Mouse (Mus musculus): ENCODE measurements around the gene Cep89. TPM values are rescaled to one million over a fixed set of nuclear protein-coding genes. Genes with fewer than 3 reads are reported as not detected.
A peak's percentile ranks its signal among the peaks of the same experiment; 100 is the strongest.

Gene Cep89
- polyA plus RNA-seq (2021): 38.1 TPM

- DNase-seq (ENCODE audit: low read depth, low spot score) (peak; percentile 98), ATAC-seq (peak; percentile 94)
- no peaks in the 10 kb centered on the region for H3K27me3 ChIP-seq
- no peak for TF ChIP-seq CTCF (IDR thresholded peaks at IDR 0.05)
- in situ Hi-C loops (cut with MboI; ENCODE audit: low pct_unique_long_range_greater_than_20kb): no loop called here
- POLR2A ChIA-PET: interaction anchor here (0.5 to 0.9 kb wide), 2 partner anchors 23 to 63 kb away, joined by 3 to 4 read pairs; partner anchors contain the start of gene Rhpn2
- CTCF ChIA-PET: interaction anchor here (0.7 to 1.2 kb wide), 4 partner anchors 10 to 150 kb away, joined by 3 to 4 read pairs (median 3); no protein-coding TSS in a partner anchor
Observed at GRCm38 (mm10) chr7:35396542-35397168, at the start of gene Cep89, which contains the start of gene Faap24. TSS of gene Cep89 (plus strand) at chr7:35397035. TSS of gene Faap24 (minus strand) at chr7:35396836.

GRCm38 (mm10) chr7:35347918-35348700 is 48.7 kb upstream of the Cep89 start:
- in situ Hi-C loops (cut with MboI; ENCODE audit: low pct_unique_long_range_greater_than_20kb): no loop called here
- ATAC-seq (no peak), DNase-seq (ENCODE audit: low read depth, low spot score) (no peak)
- no peaks in the 10 kb centered on the region for H3K27me3 ChIP-seq
- TF ChIP-seq CTCF (IDR thresholded peaks at IDR 0.05): no peak
- POLR2A ChIA-PET: no interaction called here
- CTCF ChIA-PET: no interaction called here

DNA sequence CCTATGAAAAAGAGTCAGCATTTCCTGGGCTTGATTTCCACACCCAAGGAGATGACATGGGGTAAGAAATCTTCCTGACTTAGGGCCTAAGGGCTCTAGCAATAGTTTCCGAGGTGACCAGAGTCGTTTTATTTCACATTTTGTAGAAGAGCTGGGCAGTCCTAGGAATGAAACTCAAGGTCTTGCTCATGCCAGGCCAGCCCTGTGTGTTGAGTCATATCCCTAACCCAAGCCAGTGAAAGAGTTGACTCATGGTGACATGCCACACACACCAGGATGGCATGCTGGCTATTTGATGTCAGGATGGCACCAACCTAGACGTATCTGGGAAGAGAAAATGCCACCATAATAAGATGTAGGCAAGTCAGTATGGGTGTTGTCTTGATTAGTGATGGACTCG is 47.8 kb upstream of the Cep89 start:
- ChIA-PET POLR2A (no interaction called here), CTCF (no interaction called here)
- in situ Hi-C loops (cut with MboI; ENCODE audit: low pct_unique_long_range_greater_than_20kb): no loop called here
- ATAC-seq (peak; percentile 93), DNase-seq (ENCODE audit: low read depth, low spot score) (no peak)
- H3K27me3 ChIP-seq: no peaks in the 10 kb centered on the region
- TF ChIP-seq CTCF (IDR thresholded peaks at IDR 0.05): no peak

DNA sequence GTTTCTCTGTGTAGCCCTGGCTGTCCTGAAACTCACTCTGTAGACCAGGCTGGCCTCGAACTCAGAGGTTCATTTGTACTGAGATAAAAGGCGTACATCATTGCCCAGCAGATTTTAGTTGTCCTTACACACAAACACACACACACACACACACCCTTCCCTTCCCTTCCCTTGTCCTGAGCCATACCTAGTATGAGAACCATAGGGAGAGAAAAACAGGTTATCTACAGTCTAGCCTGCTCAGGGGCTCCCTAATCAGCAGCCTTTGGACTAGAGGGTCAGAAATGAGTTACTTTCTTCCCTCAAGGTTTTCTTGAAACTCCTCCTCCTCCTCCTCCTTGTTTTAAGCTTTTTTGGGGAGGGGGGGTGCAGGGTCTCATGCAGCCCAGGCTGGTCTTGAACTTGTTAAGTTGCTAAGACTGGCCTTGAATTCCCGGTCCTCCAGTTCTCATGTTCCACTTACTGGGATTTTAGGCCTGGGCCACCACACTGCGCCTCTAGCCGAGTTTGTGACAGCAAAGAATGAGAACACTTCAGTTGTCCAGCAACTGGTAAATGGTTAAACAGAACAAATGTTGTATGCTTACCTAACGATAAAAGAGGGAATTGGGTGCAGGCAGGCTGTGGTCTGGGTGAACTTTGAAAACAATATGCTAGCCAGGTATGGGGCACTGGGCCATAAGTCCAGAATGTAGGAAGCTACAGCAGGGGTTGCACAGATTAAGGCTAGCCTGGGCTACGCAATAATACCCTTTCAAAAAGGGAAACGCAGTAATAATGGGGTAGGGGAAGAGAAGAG is 46.8 kb upstream of the Cep89 start:
- DNase-seq (ENCODE audit: low read depth, low spot score) (no peak), ATAC-seq (no peak)
- in situ Hi-C loops (cut with MboI; ENCODE audit: low pct_unique_long_range_greater_than_20kb): no loop called here
- no peak for TF ChIP-seq CTCF (IDR thresholded peaks at IDR 0.05)
- ChIA-PET CTCF (no interaction called here), POLR2A (interaction anchor here (1.4 kb wide), 1 partner anchor 23 kb away, joined by 6 read pairs; no protein-coding TSS in a partner anchor)
- H3K27me3 ChIP-seq: no peaks in the 10 kb centered on the region

- in situ Hi-C loops (cut with MboI; ENCODE audit: low pct_unique_long_range_greater_than_20kb): no loop called here
- no peak for TF ChIP-seq CTCF (IDR thresholded peaks at IDR 0.05)
- ATAC-seq: no peak
- no peak for DNase-seq (ENCODE audit: low read depth, low spot score)
- ChIA-PET POLR2A (no interaction called here), CTCF (no interaction called here)
- H3K27me3 ChIP-seq: no peaks in the 10 kb centered on the region
Observed at GRCm38 (mm10) chr7:35351155-35351554, 45.7 kb upstream of the Cep89 start.

DNA sequence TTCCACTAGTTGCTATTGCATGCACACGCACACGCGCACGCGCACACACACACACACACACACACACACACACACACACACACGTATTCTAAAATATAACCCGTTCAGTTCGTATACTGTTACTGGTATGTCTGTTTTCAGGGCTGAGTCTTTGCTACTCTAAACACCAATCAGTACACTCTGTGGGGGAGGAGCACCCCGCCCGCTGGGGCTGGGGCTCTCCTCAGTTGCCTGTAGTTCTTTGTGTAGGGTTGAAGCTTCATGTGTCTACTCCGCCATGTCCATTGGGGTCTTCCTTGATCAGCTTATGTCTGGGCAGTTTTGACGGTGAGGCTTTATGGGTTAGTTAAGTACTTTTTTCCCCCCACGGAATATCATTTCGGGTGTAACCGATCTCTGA is 43.5 kb upstream of the Cep89 start:
- TF ChIP-seq CTCF (IDR thresholded peaks at IDR 0.05): no peak
- in situ Hi-C loops (cut with MboI; ENCODE audit: low pct_unique_long_range_greater_than_20kb): no loop called here
- ChIA-PET POLR2A (no interaction called here), CTCF (interaction anchor here (1.3 to 2.4 kb wide), 2 partner anchors 10 to 12 kb away, joined by 4 to 6 read pairs; no protein-coding TSS in a partner anchor)
- H3K27me3 ChIP-seq: no peaks in the 10 kb centered on the region
- ATAC-seq: no peak
- DNase-seq (ENCODE audit: low read depth, low spot score): no peak

DNA sequence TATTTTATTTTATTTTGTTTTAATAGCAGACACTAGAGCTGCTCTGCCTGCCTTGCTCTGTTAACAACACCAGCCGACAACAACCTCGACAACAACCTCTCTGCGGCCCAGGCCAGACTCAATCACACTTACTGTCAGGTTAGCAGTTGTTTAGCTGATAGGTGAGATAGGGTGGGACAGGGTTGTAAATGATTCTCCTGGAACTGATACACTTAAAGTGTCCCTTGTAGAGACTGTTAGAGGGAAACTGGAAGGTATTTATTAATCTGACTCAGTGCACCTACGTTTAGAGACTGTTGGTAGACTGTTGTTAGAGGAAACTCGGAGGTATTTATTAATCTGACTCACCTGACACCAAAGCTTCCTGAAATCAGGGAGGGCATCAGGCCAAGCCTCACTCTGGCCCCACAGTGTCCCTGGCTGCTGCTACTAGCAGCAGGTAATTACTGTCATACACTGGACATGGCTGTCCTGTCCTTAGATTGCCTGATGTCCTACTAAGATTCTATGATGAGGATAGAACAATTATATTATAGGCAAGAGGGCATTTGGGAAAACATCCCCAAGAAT is 41.4 kb upstream of the Cep89 start:
- CTCF ChIA-PET: interaction anchor here (2.4 kb wide), 1 partner anchor 14 kb away, joined by 6 read pairs; no protein-coding TSS in a partner anchor
- in situ Hi-C loops (cut with MboI; ENCODE audit: low pct_unique_long_range_greater_than_20kb): no loop called here
- POLR2A ChIA-PET: no interaction called here
- ATAC-seq (no peak), DNase-seq (ENCODE audit: low read depth, low spot score) (no peak)
- no peaks in the 10 kb centered on the region for H3K27me3 ChIP-seq
- TF ChIP-seq CTCF (IDR thresholded peaks at IDR 0.05): no peak

DNA sequence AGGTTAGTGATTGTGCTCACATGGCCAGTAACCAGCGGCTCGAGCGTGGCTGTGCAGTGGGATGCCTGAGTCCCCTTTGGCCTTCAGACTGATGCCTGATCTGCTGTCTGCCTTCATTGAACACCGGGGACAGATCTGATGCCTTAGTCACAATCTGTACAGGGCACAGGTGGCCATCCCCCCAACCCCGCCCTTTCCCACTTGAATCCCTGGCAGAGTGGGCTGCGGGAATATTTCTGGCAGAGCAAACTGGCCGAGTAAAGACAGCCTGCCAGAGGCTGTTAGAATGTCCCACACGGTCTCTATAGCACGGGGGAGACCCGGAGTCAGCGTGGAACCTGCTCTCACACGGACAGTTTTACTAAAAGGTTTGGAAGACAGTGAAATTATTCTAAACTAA is 39.2 kb upstream of the Cep89 start:
- CTCF ChIA-PET: no interaction called here
- no peak for ATAC-seq
- in situ Hi-C loops (cut with MboI; ENCODE audit: low pct_unique_long_range_greater_than_20kb): no loop called here
- POLR2A ChIA-PET: no interaction called here
- no peaks in the 10 kb centered on the region for H3K27me3 ChIP-seq
- DNase-seq (ENCODE audit: low read depth, low spot score): no peak
- TF ChIP-seq CTCF (IDR thresholded peaks at IDR 0.05): no peak

- CTCF ChIA-PET: interaction anchor here (1.1 to 1.4 kb wide), 2 partner anchors 9 to 21 kb away, joined by 3 to 4 read pairs; no protein-coding TSS in a partner anchor
Observed at GRCm38 (mm10) chr7:35362253-35362652, 34.6 kb upstream of the Cep89 start.

DNA sequence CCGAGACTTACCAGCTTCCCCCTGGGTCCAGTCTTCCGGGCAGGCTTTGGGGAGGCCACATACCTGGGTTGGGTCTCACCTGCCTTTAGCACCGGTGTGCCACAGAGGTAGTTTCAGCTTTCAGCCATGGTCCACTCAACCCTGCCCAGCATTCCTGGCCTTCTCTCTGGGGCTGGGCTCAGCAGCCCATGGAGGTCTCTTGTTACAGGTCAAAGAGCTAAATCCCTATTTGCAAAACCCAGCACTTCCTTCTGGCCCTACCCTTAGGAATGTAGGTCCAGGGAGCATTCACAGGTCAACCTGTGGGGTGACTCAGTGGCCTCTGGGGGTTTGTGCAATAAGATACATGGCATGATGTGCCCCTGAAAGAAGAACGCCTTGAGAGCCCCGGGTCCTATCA is 34.0 kb upstream of the Cep89 start:
- no peak for DNase-seq (ENCODE audit: low read depth, low spot score)
- POLR2A ChIA-PET: interaction anchor here (1.3 kb wide), 1 partner anchor 10 kb away, joined by 9 read pairs; no protein-coding TSS in a partner anchor
- no peaks in the 10 kb centered on the region for H3K27me3 ChIP-seq
- peak; percentile 86 for ATAC-seq
- CTCF ChIA-PET: interaction anchor here (1.1 to 1.4 kb wide), 2 partner anchors 9 to 22 kb away, joined by 3 to 4 read pairs; no protein-coding TSS in a partner anchor
- in situ Hi-C loops (cut with MboI; ENCODE audit: low pct_unique_long_range_greater_than_20kb): no loop called here
- TF ChIP-seq CTCF (IDR thresholded peaks at IDR 0.05): no peak

More at GRCm38 (mm10) chr7:35362253-35362652, 34.6 kb upstream of the Cep89 start:
- DNase-seq (ENCODE audit: low read depth, low spot score) (no peak), ATAC-seq (no peak)
- TF ChIP-seq CTCF (IDR thresholded peaks at IDR 0.05): no peak
- in situ Hi-C loops (cut with MboI; ENCODE audit: low pct_unique_long_range_greater_than_20kb): no loop called here
- no peaks in the 10 kb centered on the region for H3K27me3 ChIP-seq
- POLR2A ChIA-PET: interaction anchor here (0.6 to 1.3 kb wide), 2 partner anchors 11 to 35 kb away, joined by 4 to 9 read pairs; no protein-coding TSS in a partner anchor
